Comparison of ENCODE assay signal across 23 mouse cellular contexts in the genomic region with DNA sequence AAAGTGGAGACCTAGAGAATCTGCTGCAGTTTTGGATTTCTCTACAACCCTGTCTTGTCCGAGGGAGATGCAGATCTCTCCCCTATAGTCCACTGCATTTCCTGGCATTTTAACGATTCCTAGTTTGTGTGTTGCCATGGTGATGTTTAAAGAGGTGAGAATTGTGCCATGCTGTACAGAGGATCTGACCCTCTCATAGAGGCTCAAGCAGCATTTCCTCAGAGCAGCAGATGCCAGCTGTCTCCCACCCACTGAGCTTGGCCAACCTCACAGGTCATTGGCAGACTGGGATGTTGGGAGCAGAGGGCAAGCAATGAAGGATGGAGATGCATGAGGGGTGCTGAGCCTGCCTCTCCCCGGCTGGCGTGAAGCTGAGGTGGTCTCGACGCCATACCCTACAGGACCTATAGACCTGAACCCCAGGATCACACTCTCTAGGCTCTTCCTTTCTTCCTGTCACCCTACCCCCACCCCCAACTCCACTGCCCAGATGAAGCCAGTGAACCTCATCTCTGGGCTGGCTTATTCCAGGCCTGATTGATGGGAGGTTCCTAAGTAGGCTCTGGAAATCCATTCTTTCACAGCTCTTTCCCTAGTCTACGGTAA.
DNase-seq lines count a peak whose midpoint lies in the region; ATAC-seq and TF ChIP-seq lines count a peak whose summit lies in the region.
"Had no signal": no experiment of that assay in that cellular context is flagged by ENCODE, and none has a peak within 500 bp of the region (broad histone marks: within the 10 kb centered on the region; RNA-seq: fewer than 3 reads in every experiment).

No protein-coding gene starts in this region.

- H3K4me1 ChIP-seq in hindbrain, embryonic 16.5 days (ENCODE audit: control insufficient read depth, insufficient read depth, low read depth, low read length), result peaks cover 15% of the 10 kb centered on the region
- peaks cover 10% of the 10 kb centered on the region; the same call in 1 of the 2 replicates for H3K4me1 ChIP-seq in hindbrain, embryonic 12.5 days
- H3K4me1 ChIP-seq in midbrain, embryonic 15.5 days, result peaks cover 14% of the 10 kb centered on the region
- H3K4me1 ChIP-seq: embryonic facial prominence, embryonic 10.5 days; heart, embryonic 15.5 days; limb, embryonic 15.5 days; megakaryocyte, embryonic 14.5 days had no signal

- H3K9ac ChIP-seq in hindbrain, embryonic 16.5 days (ENCODE audit: low read depth, low read length), result no peak overlapping the region
- H3K9ac ChIP-seq in hindbrain, embryonic 12.5 days, result no peak overlapping the region
- no peak overlapping the region for H3K9ac ChIP-seq in midbrain, embryonic 15.5 days
- H3K9ac ChIP-seq: heart, embryonic 15.5 days; limb, embryonic 15.5 days; liver, embryonic 14.5 days; lung, embryonic 14.5 days; neural tube, embryonic 12.5 days had no signal

- no peaks in the 10 kb centered on the region for H3K9me3 ChIP-seq in hindbrain, embryonic 16.5 days (ENCODE audit: control insufficient read depth, low read length)
- no peaks in the 10 kb centered on the region for H3K9me3 ChIP-seq in hindbrain, embryonic 12.5 days (replicated peaks)
- no peaks in the 10 kb centered on the region for H3K9me3 ChIP-seq in midbrain, embryonic 15.5 days
- H3K9me3 ChIP-seq: embryonic facial prominence, embryonic 10.5 days; heart, embryonic 15.5 days; limb, embryonic 15.5 days; megakaryocyte, embryonic 14.5 days; neural tube, embryonic 12.5 days had no signal

- 65% methylated on average over 7 of the region's 7 CpGs for WGBS in hindbrain, embryonic 16.5 days
- WGBS in hindbrain, embryonic 12.5 days, result 81% methylated on average over 7 of the region's 7 CpGs
- WGBS in midbrain, embryonic 15.5 days, result 67% methylated on average over 7 of the region's 7 CpGs

- ATAC-seq in hindbrain, embryonic 16.5 days, result peak; percentile 75
- no peak for ATAC-seq in hindbrain, embryonic 12.5 days (ENCODE audit: low FRiP score)
- ATAC-seq in midbrain, embryonic 15.5 days (replicated peaks), result peak; percentile 61; the same call in 1 of the 2 replicates

- TF ChIP-seq CTCF in brain, embryonic 14.5 days (IDR thresholded peaks at IDR 0.05; ENCODE audit: borderline replicate concordance, extremely low read depth, insufficient read depth, insufficient read length), result no peak

- H3K36me3 ChIP-seq in hindbrain, embryonic 16.5 days (ENCODE audit: control insufficient read depth, insufficient read depth, low read length), result no peaks in the 10 kb centered on the region
- H3K36me3 ChIP-seq in hindbrain, embryonic 12.5 days, result no peaks in the 10 kb centered on the region
- H3K36me3 ChIP-seq in midbrain, embryonic 15.5 days (replicated peaks), result no peaks in the 10 kb centered on the region
- H3K36me3 ChIP-seq: embryonic facial prominence, embryonic 10.5 days; heart, embryonic 15.5 days; limb, embryonic 15.5 days; neural tube, embryonic 12.5 days had no signal

- no peak overlapping the region for H3K4me3 ChIP-seq in hindbrain, embryonic 16.5 days (ENCODE audit: low read length)
- no peak overlapping the region for H3K4me3 ChIP-seq in hindbrain, embryonic 12.5 days
- H3K4me3 ChIP-seq in midbrain, embryonic 15.5 days, result no peak overlapping the region
- H3K4me3 ChIP-seq: embryonic facial prominence, embryonic 10.5 days; heart, embryonic 15.5 days; limb, embryonic 15.5 days; megakaryocyte, embryonic 14.5 days; neural tube, embryonic 12.5 days had no signal

- H3K27ac ChIP-seq in hindbrain, embryonic 16.5 days (ENCODE audit: low read depth, low read length), result peak overlapping the region; percentile 14
- no peak overlapping the region for H3K27ac ChIP-seq in hindbrain, embryonic 12.5 days
- peak overlapping the region; percentile 43 for H3K27ac ChIP-seq in midbrain, embryonic 15.5 days
- H3K27ac ChIP-seq: embryonic facial prominence, embryonic 10.5 days; heart, embryonic 15.5 days; kidney, postnatal 0 days; limb, embryonic 15.5 days; liver, embryonic 14.5 days; neural tube, embryonic 12.5 days had no signal

- DNase-seq in cerebellum, postnatal 14 days, result peak; percentile 36 to 47
- DNase-seq in cerebellum, adult 9-10 months, result no peak
- DNase-seq in brain, embryonic 14.5 days (ENCODE audit: low read depth), result peak; percentile 60
- no peak for DNase-seq in lung, postnatal 4 days
- DNase-seq: adrenal gland, postnatal 10 days; cerebellum, adult 8-10 months; gastrocnemius, postnatal 25 days; heart, postnatal 36 days; kidney, adult 2 months; layer of hippocampus, adult 9-11 months; lung, embryonic 14.5 days; thymus, adult 2 months; thymus, postnatal 4 days had no signal

- H3K4me2 ChIP-seq in hindbrain, embryonic 16.5 days (ENCODE audit: low read length), result no peak overlapping the region
- no peak overlapping the region for H3K4me2 ChIP-seq in hindbrain, embryonic 12.5 days (replicated peaks)
- H3K4me2 ChIP-seq in midbrain, embryonic 15.5 days, result no peak overlapping the region
- H3K4me2 ChIP-seq: heart, embryonic 15.5 days; limb, embryonic 15.5 days; lung, embryonic 14.5 days; neural tube, embryonic 12.5 days had no signal

- H3K27me3 ChIP-seq in hindbrain, embryonic 16.5 days (replicated peaks; ENCODE audit: control insufficient read depth, insufficient read depth, low read length), result no peaks in the 10 kb centered on the region
- H3K27me3 ChIP-seq in hindbrain, embryonic 12.5 days, result no peaks in the 10 kb centered on the region
- H3K27me3 ChIP-seq in midbrain, embryonic 15.5 days (replicated peaks), result no peaks in the 10 kb centered on the region
- H3K27me3 ChIP-seq: heart, embryonic 15.5 days; limb, embryonic 15.5 days; megakaryocyte, embryonic 14.5 days; neural tube, embryonic 12.5 days had no signal

- no peak for TF ChIP-seq POLR2A in brain, embryonic 14.5 days (IDR thresholded peaks at IDR 0.05; ENCODE audit: borderline replicate concordance, extremely low read depth, insufficient read depth, insufficient read length, poor library complexity, severe bottlenecking)

Comparison
In these comparisons a context has a peak if more than half of its experiments do, and no peak if none do; other contexts are left out.
1. DNase-seq: peak in cerebellum, postnatal 14 days (2 of 2) and brain, embryonic 14.5 days (single experiment); none in cerebellum, adult 9-10 months (single experiment) and lung, postnatal 4 days (0 of 2).